Mouse (Mus musculus) CH12F3 (cell line): Measurements from ENCODE around the gene Sf3b2.
"Not testable (repeated sequence)": the region's sequence is repeated elsewhere in the genome, so short reads cannot be mapped to it uniquely, and the experiment has no call there.

ENCODE experiments used
- in situ Hi-C: fragments of 300-500 bp; cut with MboI; formaldehyde crosslinking; loops from 2 replicates; pipeline ENCODE4 v1.14.3; 2020; ENCODE audit warnings: low sequenced_read_pairs

Gene Sf3b2

GRCm38 (mm10) chr19:5273916-5274315 lies 21.3 kb downstream of the Sf3b2 start:
- in situ Hi-C loops, result no loop called here

- in situ Hi-C loops, result no loop called here
These were observed 22.2 kb downstream of the Sf3b2 start, which contains the start of gene Pacs1 for GRCm38 (mm10) chr19:5272801-5273733. Gene Pacs1 (minus strand): TSS chr19:5273119.

DNA sequence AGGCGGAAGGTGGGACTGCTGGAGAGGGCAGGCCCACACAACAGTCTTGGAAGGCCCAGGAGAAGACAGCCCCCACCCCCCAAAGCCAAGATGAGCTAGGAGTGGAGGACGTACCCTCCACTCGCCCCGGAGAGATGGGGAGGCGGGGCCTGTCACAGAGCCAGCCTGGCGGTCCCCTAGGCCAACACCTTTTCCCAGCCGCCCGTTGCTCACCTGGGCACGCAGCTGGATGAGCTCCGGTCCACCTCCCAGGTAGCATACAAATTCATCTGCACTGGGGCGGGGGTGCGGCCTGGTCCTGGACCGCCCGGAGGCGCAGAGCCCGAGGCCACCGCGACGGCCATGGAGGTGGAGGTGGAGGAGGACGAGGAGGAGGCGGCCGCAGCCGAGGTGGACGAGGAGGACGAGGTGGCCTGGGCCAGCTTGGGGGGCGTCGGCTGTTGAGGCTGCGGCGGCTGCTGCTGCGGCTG lies 22.9 kb downstream of the Sf3b2 start:
- in situ Hi-C loops, result no loop called here

GRCm38 (mm10) chr19:5271430-5271829 lies 23.8 kb downstream of the Sf3b2 start:
- in situ Hi-C loops, result no loop called here

GRCm38 (mm10) chr19:5269392-5269791 lies 25.9 kb downstream of the Sf3b2 start:
- in situ Hi-C loops, result no loop called here

- in situ Hi-C loops, result no loop called here
These were observed 26.4 kb downstream of the Sf3b2 start for GRCm38 (mm10) chr19:5268875-5269274.

DNA sequence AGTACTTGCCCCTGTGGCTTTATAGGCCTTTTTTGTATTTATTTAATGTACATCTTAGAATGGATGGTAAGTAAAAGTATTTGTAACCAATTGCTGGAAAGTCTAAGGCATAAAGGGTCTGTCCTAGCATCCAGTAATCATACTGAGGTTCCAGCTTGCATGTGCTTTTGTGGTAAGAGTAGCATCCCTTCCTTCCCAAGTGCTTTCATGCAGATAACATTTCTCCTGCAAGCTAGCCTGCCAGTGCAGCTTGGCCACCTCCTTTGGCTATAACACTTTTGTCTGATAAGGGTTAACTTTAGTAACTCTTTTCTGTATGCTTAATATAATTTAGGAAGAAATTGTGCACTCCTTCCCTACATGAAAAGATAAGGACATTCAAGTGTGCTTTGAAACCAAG lies 27.2 kb downstream of the Sf3b2 start:
- in situ Hi-C loops, result no loop called here

DNA sequence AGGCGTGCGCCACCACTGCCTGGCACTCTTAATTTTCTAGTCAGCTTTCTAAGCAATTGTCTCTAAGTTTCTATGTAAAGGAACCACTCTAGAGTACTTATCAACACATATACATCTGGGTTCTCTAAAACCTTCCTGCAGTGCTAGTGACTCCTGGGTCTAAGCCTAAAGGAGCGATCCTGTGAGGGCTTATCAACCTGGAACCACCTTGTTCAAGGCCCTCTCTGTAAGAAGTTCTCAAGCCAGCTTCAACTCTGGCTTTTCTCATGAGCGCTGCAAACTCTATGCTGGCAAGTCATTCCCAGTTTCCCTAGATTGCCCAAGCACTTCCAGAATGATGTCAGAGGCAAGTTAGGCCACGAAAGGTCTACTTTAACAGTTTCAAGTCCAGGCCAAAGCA lies 28.2 kb downstream of the Sf3b2 start:
- in situ Hi-C loops, result no loop called here

GRCm38 (mm10) chr19:5257140-5257539 lies 38.1 kb downstream of the Sf3b2 start:
- in situ Hi-C loops, result no loop called here

GRCm38 (mm10) chr19:5236981-5237380 lies 58.3 kb downstream of the Sf3b2 start:
- in situ Hi-C loops, result not testable (repeated sequence)

GRCm38 (mm10) chr19:5232696-5233095 lies 62.6 kb downstream of the Sf3b2 start:
- in situ Hi-C loops, result no loop called here

DNA sequence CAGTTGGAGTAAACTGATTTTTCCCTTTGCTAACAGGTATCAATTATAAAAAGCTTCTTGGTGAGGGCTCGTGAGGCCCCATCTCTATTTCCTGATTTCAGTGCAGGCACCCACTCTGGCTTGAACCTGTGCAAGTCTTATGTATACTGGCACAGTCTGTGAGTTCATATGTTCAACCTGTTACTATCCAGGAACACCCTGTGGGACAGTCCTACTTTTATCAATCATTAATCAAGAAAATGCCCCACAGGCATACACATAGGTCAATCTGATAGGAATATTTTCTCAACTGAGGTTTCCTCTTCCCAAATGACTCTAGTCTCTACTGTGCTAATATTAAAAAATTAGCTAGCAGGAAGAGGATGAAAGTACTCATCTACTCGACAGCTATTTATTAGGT lies 65.1 kb downstream of the Sf3b2 start:
- in situ Hi-C loops, result no loop called here

- in situ Hi-C loops, result no loop called here
These were observed 70.6 kb downstream of the Sf3b2 start for GRCm38 (mm10) chr19:5224624-5225023.

- in situ Hi-C loops, result no loop called here
These were observed 71.2 kb downstream of the Sf3b2 start for GRCm38 (mm10) chr19:5224077-5224476.
